Mouse (Mus musculus): ENCODE results near the gene Lmntd1. TPM values are rescaled to one million over a fixed set of nuclear protein-coding genes. Genes with fewer than 3 reads are reported as not detected.

Gene Lmntd1
- polyA plus RNA-seq, 1 experiment from 2014 or later, result 0.19 TPM

DNA sequence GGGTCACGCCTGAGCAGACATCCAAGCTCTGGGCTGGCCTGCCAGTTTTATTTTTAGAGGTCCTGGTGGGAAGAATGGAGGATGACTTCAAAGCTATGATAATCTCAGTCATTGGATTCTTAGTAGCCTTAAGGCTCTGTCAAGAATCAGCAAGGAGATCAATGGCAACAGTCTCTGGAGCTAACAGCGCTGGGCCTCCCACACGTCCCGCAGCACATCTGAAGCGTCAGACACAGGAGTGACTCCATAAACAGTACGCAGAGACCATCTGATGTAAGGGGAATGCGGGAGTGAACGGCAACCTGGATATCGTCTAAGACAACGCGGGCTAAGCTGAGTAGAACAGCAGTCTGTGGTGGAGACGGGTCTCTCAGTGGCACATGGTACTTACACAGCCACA lies 69.8 kb downstream of the Lmntd1 start:
- H3K4me2 ChIP-seq (replicated peaks; ENCODE audit: low read depth, low read length), result no peak overlapping the region
- H3K4me3 ChIP-seq (ENCODE audit: low read depth, low read length), result no peak overlapping the region
- no peaks in the 10 kb centered on the region for H3K36me3 ChIP-seq (ENCODE audit: control insufficient read depth, insufficient read depth, low read length)
- no peak overlapping the region for H3K27ac ChIP-seq (ENCODE audit: low read length)
- peaks cover 5% of the 10 kb centered on the region; the same call in 1 of the 2 replicates for H3K4me1 ChIP-seq (ENCODE audit: control insufficient read depth, insufficient read depth, low read length)
- no peak for ATAC-seq (ENCODE audit: insufficient number of reproducible peaks, insufficient read depth, low FRiP score, low read depth)
- no peak overlapping the region for H3K9ac ChIP-seq (replicated peaks; ENCODE audit: low read depth, low read length)
- H3K9me3 ChIP-seq (ENCODE audit: control insufficient read depth, low read depth, low read length), result peaks cover 5% of the 10 kb centered on the region; the same call in 1 of the 2 replicates
- H3K27me3 ChIP-seq (ENCODE audit: control insufficient read depth, insufficient read depth, low read length), result no peaks in the 10 kb centered on the region
- 65% methylated on average over 12 of the region's 12 CpGs for WGBS

DNA sequence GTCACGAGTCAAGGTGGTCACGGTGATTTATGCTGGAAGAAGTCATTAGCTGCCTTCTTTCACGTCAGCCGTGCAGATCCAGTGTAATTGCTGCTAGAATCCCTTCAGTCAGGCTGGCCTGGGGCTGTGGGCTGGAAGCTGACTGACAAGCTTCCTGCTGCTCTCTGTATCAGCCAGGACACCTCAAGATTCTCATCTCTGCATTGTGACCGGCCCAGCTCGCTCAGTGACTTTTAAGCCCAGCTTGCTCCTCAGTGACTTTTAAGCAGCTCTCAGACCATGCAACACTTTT lies 74.6 kb downstream of the Lmntd1 start:
- Histone ChIP-seq H3K27ac (ENCODE audit: low read length) (peak overlapping the region; percentile 66; the same call in 1 of the 2 replicates), H3K9me3 (ENCODE audit: control insufficient read depth, low read depth, low read length) (peaks cover 5% of the 10 kb centered on the region; the same call in 1 of the 2 replicates), H3K36me3 (ENCODE audit: control insufficient read depth, insufficient read depth, low read length) (no peaks in the 10 kb centered on the region), H3K27me3 (ENCODE audit: control insufficient read depth, insufficient read depth, low read length) (no peaks in the 10 kb centered on the region), H3K9ac (replicated peaks; ENCODE audit: low read depth, low read length) (no peak overlapping the region), H3K4me3 (ENCODE audit: low read depth, low read length) (no peak overlapping the region), H3K4me1 (ENCODE audit: control insufficient read depth, insufficient read depth, low read length) (peaks cover 15% of the 10 kb centered on the region), H3K4me2 (replicated peaks; ENCODE audit: low read depth, low read length) (no peak overlapping the region)
- WGBS, result 25% methylated on average over 6 of the region's 6 CpGs
- no peak for ATAC-seq (ENCODE audit: insufficient number of reproducible peaks, insufficient read depth, low FRiP score, low read depth)

DNA sequence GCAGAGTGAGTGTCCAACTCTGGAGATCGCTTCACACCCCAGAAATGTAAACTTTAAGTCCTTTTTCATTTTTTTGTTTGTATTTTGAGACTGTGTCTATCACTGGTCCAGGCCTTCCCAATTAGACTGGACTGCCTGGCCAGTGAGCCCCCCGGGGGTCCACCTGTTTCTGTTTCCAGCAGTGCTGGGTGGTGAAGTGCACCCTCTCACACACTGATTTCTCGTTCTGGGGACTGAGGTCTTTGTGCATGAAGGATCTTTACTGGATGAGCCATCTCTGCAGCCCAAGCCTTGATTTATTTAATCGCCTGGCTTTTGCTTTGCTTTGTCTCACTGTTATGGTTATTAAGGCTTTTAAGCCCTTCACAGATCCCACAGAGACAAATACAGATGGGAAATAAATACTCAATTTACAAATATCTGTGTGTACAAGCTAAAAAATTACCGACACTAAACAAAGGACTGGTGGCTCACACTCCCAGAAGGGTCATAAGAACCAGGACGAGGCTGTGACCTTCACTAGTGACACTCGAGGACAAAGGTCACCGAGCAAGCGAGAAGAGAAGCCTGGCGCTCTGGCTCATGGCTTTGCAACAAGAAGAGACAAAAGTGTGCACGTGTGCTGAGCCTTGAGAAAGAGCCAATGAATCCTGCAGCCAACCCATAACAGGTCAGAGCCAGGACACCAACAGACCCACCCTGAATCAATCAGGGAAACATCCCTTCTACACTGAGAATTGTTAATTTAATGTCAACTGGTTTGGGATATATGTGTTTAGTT lies 75.1 kb downstream of the Lmntd1 start:
- Histone ChIP-seq H3K9ac (replicated peaks; ENCODE audit: low read depth, low read length) (no peak overlapping the region), H3K4me1 (ENCODE audit: control insufficient read depth, insufficient read depth, low read length) (peaks cover 15% of the 10 kb centered on the region), H3K36me3 (ENCODE audit: control insufficient read depth, insufficient read depth, low read length) (no peaks in the 10 kb centered on the region), H3K4me2 (replicated peaks; ENCODE audit: low read depth, low read length) (no peak overlapping the region), H3K27ac (ENCODE audit: low read length) (peak overlapping the region; percentile 66; the same call in 1 of the 2 replicates), H3K4me3 (ENCODE audit: low read depth, low read length) (no peak overlapping the region), H3K27me3 (ENCODE audit: control insufficient read depth, insufficient read depth, low read length) (no peaks in the 10 kb centered on the region), H3K9me3 (ENCODE audit: control insufficient read depth, low read depth, low read length) (peaks cover 5% of the 10 kb centered on the region; the same call in 1 of the 2 replicates)
- ATAC-seq (ENCODE audit: insufficient number of reproducible peaks, insufficient read depth, low FRiP score, low read depth), result 0 out of 2 replicates have a peak, but pooled peaks have one; percentile 23
- WGBS, result 32% methylated on average over 11 of the region's 11 CpGs

DNA sequence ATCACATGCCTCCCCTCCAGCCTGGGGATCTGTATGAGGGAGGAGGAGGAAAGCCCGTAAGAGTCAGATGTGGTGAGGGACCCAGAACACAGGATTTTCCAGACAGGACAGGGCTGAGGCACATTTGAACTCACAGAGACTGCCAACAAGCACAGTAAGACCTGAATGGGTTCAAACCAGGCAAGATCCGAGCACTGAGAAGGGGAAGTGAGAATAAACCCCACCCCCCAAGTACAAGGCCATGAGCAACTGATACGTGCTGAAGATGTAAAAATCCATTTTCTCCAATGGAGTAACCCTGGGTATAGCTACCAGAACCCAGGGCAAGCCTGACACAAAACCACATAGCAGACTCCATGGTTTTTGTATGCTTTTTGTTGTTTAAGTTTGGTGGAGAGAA lies 83.7 kb downstream of the Lmntd1 start:
- H3K27me3 ChIP-seq (ENCODE audit: control insufficient read depth, insufficient read depth, low read length), result no peaks in the 10 kb centered on the region
- ATAC-seq (ENCODE audit: insufficient number of reproducible peaks, insufficient read depth, low FRiP score, low read depth), result no peak
- no peak overlapping the region for H3K4me3 ChIP-seq (ENCODE audit: low read depth, low read length)
- H3K9me3 ChIP-seq (ENCODE audit: control insufficient read depth, low read depth, low read length), result no peaks in the 10 kb centered on the region
- no peak overlapping the region for H3K4me2 ChIP-seq (replicated peaks; ENCODE audit: low read depth, low read length)
- no peak overlapping the region for H3K27ac ChIP-seq (ENCODE audit: low read length)
- H3K9ac ChIP-seq (replicated peaks; ENCODE audit: low read depth, low read length), result no peak overlapping the region
- no peaks in the 10 kb centered on the region for H3K4me1 ChIP-seq (ENCODE audit: control insufficient read depth, insufficient read depth, low read length)
- no peaks in the 10 kb centered on the region for H3K36me3 ChIP-seq (ENCODE audit: control insufficient read depth, insufficient read depth, low read length)
- WGBS, result 58% methylated on average over 3 of the region's 3 CpGs

DNA sequence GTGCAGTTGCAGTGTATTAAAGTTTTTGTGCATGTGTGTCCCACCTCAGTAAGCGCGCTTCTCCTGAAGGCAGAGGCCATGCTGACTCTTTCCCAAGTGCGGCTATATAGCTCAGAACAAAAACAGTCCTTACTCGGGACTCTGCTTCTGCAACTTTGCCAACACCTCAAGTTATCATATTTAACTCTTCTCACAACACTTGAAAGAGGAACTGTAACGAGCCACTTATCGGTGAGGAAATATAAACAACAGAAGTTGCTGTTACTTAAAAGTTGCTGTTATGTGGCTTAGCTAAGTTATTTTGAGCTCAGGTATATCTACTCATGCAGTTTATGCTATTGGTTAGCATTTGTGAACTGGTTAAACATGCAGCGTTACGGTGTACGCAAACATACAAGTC lies 90.8 kb downstream of the Lmntd1 start:
- no peaks in the 10 kb centered on the region for H3K36me3 ChIP-seq (ENCODE audit: control insufficient read depth, insufficient read depth, low read length)
- H3K4me1 ChIP-seq (ENCODE audit: control insufficient read depth, insufficient read depth, low read length), result no peaks in the 10 kb centered on the region
- no peak overlapping the region for H3K4me3 ChIP-seq (ENCODE audit: low read depth, low read length)
- H3K27ac ChIP-seq (ENCODE audit: low read length), result no peak overlapping the region
- H3K9me3 ChIP-seq (ENCODE audit: control insufficient read depth, low read depth, low read length), result no peaks in the 10 kb centered on the region
- 86% methylated on average over 9 of the region's 9 CpGs for WGBS
- ATAC-seq (ENCODE audit: insufficient number of reproducible peaks, insufficient read depth, low FRiP score, low read depth), result no peak
- H3K27me3 ChIP-seq (ENCODE audit: control insufficient read depth, insufficient read depth, low read length), result no peaks in the 10 kb centered on the region
- no peak overlapping the region for H3K9ac ChIP-seq (replicated peaks; ENCODE audit: low read depth, low read length)
- no peak overlapping the region for H3K4me2 ChIP-seq (replicated peaks; ENCODE audit: low read depth, low read length)

DNA sequence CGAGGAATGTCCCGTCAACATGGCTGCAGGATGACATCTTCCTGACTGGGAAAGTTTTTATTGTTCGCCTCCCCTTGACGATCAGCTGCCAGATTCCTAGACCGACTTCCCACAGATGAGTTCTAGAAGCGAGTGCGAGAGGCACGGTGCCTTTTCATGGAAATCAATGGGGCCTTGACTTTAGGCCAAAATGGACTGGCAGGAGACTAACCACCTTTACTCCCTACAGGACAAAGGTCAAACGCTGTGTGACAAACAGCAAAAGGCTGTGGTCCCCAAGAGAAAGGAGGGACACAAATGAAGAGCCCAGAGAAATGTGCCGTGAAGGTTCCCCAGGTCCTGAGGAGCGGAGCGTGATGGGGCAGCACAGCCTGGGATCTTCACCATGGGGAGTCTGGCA lies 91.5 kb downstream of the Lmntd1 start:
- H3K9me3 ChIP-seq (ENCODE audit: control insufficient read depth, low read depth, low read length), result no peaks in the 10 kb centered on the region
- H3K9ac ChIP-seq (replicated peaks; ENCODE audit: low read depth, low read length), result no peak overlapping the region
- H3K27ac ChIP-seq (ENCODE audit: low read length), result no peak overlapping the region
- no peak overlapping the region for H3K4me2 ChIP-seq (replicated peaks; ENCODE audit: low read depth, low read length)
- WGBS, result 93% methylated on average over 12 of the region's 12 CpGs
- no peaks in the 10 kb centered on the region for H3K36me3 ChIP-seq (ENCODE audit: control insufficient read depth, insufficient read depth, low read length)
- no peaks in the 10 kb centered on the region for H3K4me1 ChIP-seq (ENCODE audit: control insufficient read depth, insufficient read depth, low read length)
- no peak overlapping the region for H3K4me3 ChIP-seq (ENCODE audit: low read depth, low read length)
- no peak for ATAC-seq (ENCODE audit: insufficient number of reproducible peaks, insufficient read depth, low FRiP score, low read depth)
- no peaks in the 10 kb centered on the region for H3K27me3 ChIP-seq (ENCODE audit: control insufficient read depth, insufficient read depth, low read length)

DNA sequence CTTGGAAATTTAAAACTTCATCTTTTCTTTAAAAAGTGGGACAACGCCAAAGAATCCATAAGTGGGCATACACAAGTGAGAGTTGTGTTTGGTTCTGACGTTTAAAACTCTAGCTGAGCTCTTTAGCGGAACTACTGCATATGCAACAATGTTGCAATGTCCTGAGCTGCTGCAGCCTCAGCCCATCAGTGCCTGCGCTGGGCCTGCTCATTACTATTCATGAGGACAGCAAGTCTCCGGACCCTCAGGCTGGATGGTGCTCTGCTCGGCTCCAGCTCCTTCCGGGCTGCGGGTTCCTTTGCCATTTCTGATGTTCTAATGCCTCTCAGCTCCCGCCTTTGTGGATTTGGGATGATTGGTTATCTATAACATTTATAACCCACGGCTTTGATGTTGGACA lies 97.1 kb downstream of the Lmntd1 start:
- Histone ChIP-seq H3K4me3 (ENCODE audit: low read depth, low read length) (no peak overlapping the region), H3K36me3 (ENCODE audit: control insufficient read depth, insufficient read depth, low read length) (no peaks in the 10 kb centered on the region), H3K4me2 (replicated peaks; ENCODE audit: low read depth, low read length) (no peak overlapping the region), H3K9me3 (ENCODE audit: control insufficient read depth, low read depth, low read length) (no peaks in the 10 kb centered on the region), H3K9ac (replicated peaks; ENCODE audit: low read depth, low read length) (no peak overlapping the region), H3K27me3 (ENCODE audit: control insufficient read depth, insufficient read depth, low read length) (no peaks in the 10 kb centered on the region), H3K27ac (ENCODE audit: low read length) (no peak overlapping the region), H3K4me1 (ENCODE audit: control insufficient read depth, insufficient read depth, low read length) (peaks cover 14% of the 10 kb centered on the region)
- WGBS, result 48% methylated on average over 10 of the region's 10 CpGs
- no peak for ATAC-seq (ENCODE audit: insufficient number of reproducible peaks, insufficient read depth, low FRiP score, low read depth)

DNA sequence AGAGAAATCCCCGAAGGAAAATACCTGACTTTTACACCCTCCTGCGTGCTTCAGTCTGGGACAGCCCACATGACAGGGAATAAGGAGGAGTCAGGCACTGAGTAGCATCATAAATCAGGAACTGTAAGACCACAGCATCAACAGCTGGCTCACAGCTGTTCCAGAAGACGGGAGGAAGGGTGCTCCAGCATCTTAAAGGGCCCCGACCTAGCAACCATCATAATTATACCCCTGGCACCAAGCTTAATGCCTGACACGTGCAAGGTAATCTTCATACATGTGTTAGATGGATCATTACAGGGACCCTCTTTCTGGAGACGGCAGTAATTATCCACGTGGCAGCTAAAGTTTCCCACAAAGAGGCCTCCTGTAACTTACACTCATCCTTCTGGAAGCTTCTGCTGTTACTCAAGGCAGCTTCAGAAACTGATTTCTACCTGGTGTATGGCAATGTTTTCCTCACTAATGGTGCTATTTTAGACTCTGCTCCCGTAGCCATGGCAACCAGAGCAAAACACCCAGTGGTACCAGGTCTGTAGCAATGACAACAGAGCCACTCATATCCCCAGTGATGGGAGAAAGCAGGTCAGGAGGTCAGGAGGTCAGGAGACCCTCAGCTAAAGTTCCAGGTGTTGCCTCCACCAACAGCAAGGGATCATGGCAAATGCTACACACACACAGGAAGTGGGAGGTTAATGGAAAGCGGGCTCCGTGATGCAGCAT lies 98.1 kb downstream of the Lmntd1 start:
- no peak overlapping the region for H3K4me3 ChIP-seq (ENCODE audit: low read depth, low read length)
- peak overlapping the region; percentile 30; the same call in 1 of the 2 replicates for H3K27ac ChIP-seq (ENCODE audit: low read length)
- no peak overlapping the region for H3K4me2 ChIP-seq (replicated peaks; ENCODE audit: low read depth, low read length)
- no peaks in the 10 kb centered on the region for H3K27me3 ChIP-seq (ENCODE audit: control insufficient read depth, insufficient read depth, low read length)
- peak; percentile 73 for ATAC-seq (ENCODE audit: insufficient number of reproducible peaks, insufficient read depth, low FRiP score, low read depth)
- H3K4me1 ChIP-seq (ENCODE audit: control insufficient read depth, insufficient read depth, low read length), result peaks cover 14% of the 10 kb centered on the region
- H3K36me3 ChIP-seq (ENCODE audit: control insufficient read depth, insufficient read depth, low read length), result no peaks in the 10 kb centered on the region
- H3K9ac ChIP-seq (replicated peaks; ENCODE audit: low read depth, low read length), result no peak overlapping the region
- WGBS, result 40% methylated on average over 10 of the region's 10 CpGs
- H3K9me3 ChIP-seq (ENCODE audit: control insufficient read depth, low read depth, low read length), result no peaks in the 10 kb centered on the region
